Mouse (Mus musculus): ENCODE results near the gene Rps15.
A peak's percentile ranks its signal among the peaks of the same experiment; 100 is the strongest.

Gene Rps15

GRCm38 (mm10) chr10:80293325-80293724 lies 1.1 kb downstream of the Rps15 start:
- DNase-seq: no peak

GRCm38 (mm10) chr10:80294311-80294710 lies 2.1 kb downstream of the Rps15 start:
- DNase-seq: no peak

GRCm38 (mm10) chr10:80294788-80295303 lies 2.6 kb downstream of the Rps15 start:
- DNase-seq: no peak

GRCm38 (mm10) chr10:80295618-80296425 lies 3.6 kb downstream of the Rps15 start, which contains the start of gene Apc2:
TSS of gene Apc2 (plus strand) at chr10:80295977.
- DNase-seq: peak; percentile 65

- no peak for DNase-seq
Measured at GRCm38 (mm10) chr10:80296824-80297223, 4.6 kb downstream of the Rps15 start.

- no peak for DNase-seq
Measured at GRCm38 (mm10) chr10:80297526-80298133, 5.4 kb downstream of the Rps15 start.

GRCm38 (mm10) chr10:80298571-80299281 lies 6.5 kb downstream of the Rps15 start:
- DNase-seq: no peak

- DNase-seq: no peak
Measured at GRCm38 (mm10) chr10:80299301-80299700, 7.0 kb downstream of the Rps15 start.

GRCm38 (mm10) chr10:80299824-80300223 lies 7.6 kb downstream of the Rps15 start:
- no peak for DNase-seq

GRCm38 (mm10) chr10:80300672-80301181 lies 8.5 kb downstream of the Rps15 start:
- DNase-seq: no peak

GRCm38 (mm10) chr10:80301256-80302081 lies 9.2 kb downstream of the Rps15 start:
- no peak for DNase-seq

GRCm38 (mm10) chr10:80302082-80302355 lies 9.8 kb downstream of the Rps15 start:
- DNase-seq: no peak

- DNase-seq: no peak
Measured at GRCm38 (mm10) chr10:80302471-80302881, 10.2 kb downstream of the Rps15 start.

GRCm38 (mm10) chr10:80304458-80304857 lies 12.2 kb downstream of the Rps15 start:
- DNase-seq: no peak

GRCm38 (mm10) chr10:80304862-80305261 lies 12.6 kb downstream of the Rps15 start:
- peak; percentile 52 for DNase-seq

- no peak for DNase-seq
Measured at GRCm38 (mm10) chr10:80311560-80311959, 19.3 kb downstream of the Rps15 start.

- no peak for DNase-seq
Measured at GRCm38 (mm10) chr10:80312586-80313504, 20.6 kb downstream of the Rps15 start.

GRCm38 (mm10) chr10:80313627-80314201 lies 21.5 kb downstream of the Rps15 start:
- no peak for DNase-seq

- DNase-seq: no peak
Measured at GRCm38 (mm10) chr10:80314494-80315001, 22.3 kb downstream of the Rps15 start.

GRCm38 (mm10) chr10:80315315-80315714 lies 23.1 kb downstream of the Rps15 start:
- DNase-seq: no peak

GRCm38 (mm10) chr10:80316359-80316781 lies 24.1 kb downstream of the Rps15 start:
- DNase-seq: no peak

Data from thymus, postnatal 14 days (tissue).